Mouse (Mus musculus): ENCODE data around the gene Vmn1r59. TPM values are rescaled to one million over a fixed set of nuclear protein-coding genes. Genes with fewer than 3 reads are reported as not detected.
"Not testable (repeated sequence)": the region's sequence is repeated elsewhere in the genome, so short reads cannot be mapped to it uniquely, and the experiment has no call there.

Gene Vmn1r59
- total RNA-seq (2021), result not detected
- long read RNA-seq, experiment 1, result 0 reads
- long read RNA-seq, experiment 2, result 0 reads

GRCm38 (mm10) chr7:5456674-5457073, at the start of gene Vmn1r59:
Gene Vmn1r59 (minus strand): TSS chr7:5456774.
- DNase-seq (ENCODE audit: low spot score in 2 of 2), result no peak

GRCm38 (mm10) chr7:5493856-5494255, 37.3 kb upstream of the Vmn1r59 start, which contains the start of gene Vmn2r28:
Gene Vmn2r28 (minus strand): TSS chr7:5493956.
- not testable (repeated sequence) for DNase-seq (ENCODE audit: low spot score in 2 of 2)

- DNase-seq (ENCODE audit: low spot score in 2 of 2), result not testable (repeated sequence)
These were observed 2.6 kb downstream of the Vmn1r59 start for GRCm38 (mm10) chr7:5454011-5454410.

- DNase-seq (ENCODE audit: low spot score in 2 of 2), result no peak
These were observed 7.9 kb downstream of the Vmn1r59 start for GRCm38 (mm10) chr7:5448627-5449026.

- not testable (repeated sequence) for DNase-seq (ENCODE audit: low spot score in 2 of 2)
These were observed 43.3 kb downstream of the Vmn1r59 start, which contains the start of gene Vmn1r58 for GRCm38 (mm10) chr7:5413296-5413695. Gene Vmn1r58 (minus strand): TSS chr7:5413396.

- no peak for DNase-seq (ENCODE audit: low spot score in 2 of 2)
These were observed 50.4 kb downstream of the Vmn1r59 start for GRCm38 (mm10) chr7:5406201-5406600.

Other genes starting within 250 kb of the Vmn1r59 start
- gene Vmn1r57, start 238.3 kb downstream of the Vmn1r59 start, total RNA-seq (2021), result not detected
- gene Gm5065, start 106.2 kb downstream of the Vmn1r59 start, total RNA-seq (2021), result not detected
- not detected for gene Nlrp2, start 105.7 kb downstream of the Vmn1r59 start, total RNA-seq (2021)
- gene Vmn1r58, start 43.4 kb downstream of the Vmn1r59 start, total RNA-seq (2021), result not detected
- gene Vmn2r28, start 37.2 kb upstream of the Vmn1r59 start, total RNA-seq (2021), result not detected
- gene Vmn1r60, start 90.5 kb upstream of the Vmn1r59 start, total RNA-seq (2021), result not detected
- gene Vmn1r61, start 156.5 kb upstream of the Vmn1r59 start, total RNA-seq (2021), result not detected
- not detected for gene Vmn1r62, start 216.9 kb upstream of the Vmn1r59 start, total RNA-seq (2021)

All from adrenal gland, adult 18-20 months (tissue).